Mouse (Mus musculus) heart, postnatal 0 days (tissue): Measurements from ENCODE around the gene Vdr.

ENCODE experiments used
- CTCF ChIP-seq: IDR thresholded peaks from 2 replicates; pipeline ENCODE4 v1.5.1; 2016; ENCODE audit warnings: antibody characterized with exemption, control low read depth, low read depth
- EP300 ChIP-seq: IDR thresholded peaks from 2 replicates; pipeline ENCODE4 v1.6.1; 2016; ENCODE audit warnings: antibody characterized with exemption, low read depth

DNA sequence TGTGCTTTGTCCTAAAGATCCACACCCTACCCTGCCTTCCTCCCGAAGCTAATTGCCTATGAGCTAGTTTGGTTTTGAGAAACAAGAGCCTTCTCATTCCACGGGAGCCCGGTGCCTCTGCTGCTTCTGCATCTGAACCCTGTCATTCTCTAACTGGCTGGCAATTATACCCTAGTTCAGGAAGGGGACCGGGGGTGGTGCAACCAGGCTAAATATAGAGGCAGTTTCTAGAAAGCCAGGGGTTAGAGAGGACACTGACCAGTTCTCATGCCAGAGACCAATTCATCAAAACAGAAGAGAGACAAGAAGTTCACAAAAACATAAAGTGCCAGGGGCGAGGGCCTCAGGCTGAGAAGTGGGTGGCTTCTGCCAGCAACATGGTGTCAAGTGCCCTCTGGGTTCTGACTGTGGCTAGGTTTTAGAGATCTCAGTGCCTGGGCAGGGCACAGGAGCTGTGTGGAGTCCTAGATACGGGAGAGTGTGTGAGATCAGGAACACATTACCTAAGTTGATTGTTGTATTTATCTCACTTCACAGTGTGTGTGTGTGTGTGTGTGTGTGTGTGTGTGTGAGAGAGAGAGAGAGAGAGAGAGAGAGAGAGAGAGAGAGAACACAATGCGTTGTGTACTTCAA lies 31.6 kb downstream of the Vdr start:
- no peak for TF ChIP-seq EP300
- no peak for TF ChIP-seq CTCF
